Mouse (Mus musculus) adrenal gland, adult 2 months (tissue): Measurements from ENCODE around the gene Ccr1l1. TPM values are rescaled to one million over a fixed set of nuclear protein-coding genes. Genes with fewer than 3 reads are reported as not detected.

Source experiments
- DNase-seq: peaks from one replicate; pipeline ENCODE4 v3.0.0; 2021
- polyA plus RNA-seq: library from polyadenylated mRNA; depleted of rRNA; stranded (reverse); fragments of >200 nt; gene quantifications from 2 replicates; pipeline ENCODE4 v1.2.3, GENCODE M21; 2012; rRNA removed
- total RNA-seq, 2 experiments: library from RNA; stranded (reverse); gene quantifications; 2 replicates each; pipeline ENCODE4 v1.2.3; 2021

Gene Ccr1l1
- total and polyA plus RNA-seq, 3 experiments, result not detected

DNA sequence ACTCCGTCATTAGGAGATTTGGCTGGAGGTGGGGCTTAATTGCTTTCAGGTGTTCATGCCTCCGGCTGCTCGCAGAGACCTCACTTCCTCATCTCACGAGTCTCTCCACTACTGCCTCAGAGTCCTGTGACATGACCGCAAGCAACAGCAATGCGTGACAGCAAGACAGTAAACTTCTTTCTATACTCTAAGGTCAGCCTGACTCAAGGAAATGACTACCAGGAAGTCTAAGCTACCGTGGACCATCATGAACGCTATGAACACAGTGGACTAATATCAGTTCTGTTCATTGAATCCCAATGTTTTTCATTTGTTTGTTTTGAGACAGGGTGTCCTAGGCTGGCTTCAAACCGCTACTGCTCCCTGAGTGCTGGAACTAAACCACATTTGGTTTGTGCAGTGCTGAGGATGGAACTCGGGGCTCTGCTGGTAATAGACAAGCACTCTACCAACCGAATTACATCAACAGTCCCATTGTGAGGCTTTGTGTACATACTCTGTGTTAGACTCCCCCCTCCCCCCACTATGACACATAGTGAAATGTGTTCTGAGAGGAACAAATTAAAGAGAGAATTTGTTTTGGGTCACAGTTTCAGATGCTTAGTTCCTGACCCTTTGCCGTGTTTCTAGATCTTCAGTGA lies 50.0 kb downstream of the Ccr1l1 start:
- no peak for DNase-seq

DNA sequence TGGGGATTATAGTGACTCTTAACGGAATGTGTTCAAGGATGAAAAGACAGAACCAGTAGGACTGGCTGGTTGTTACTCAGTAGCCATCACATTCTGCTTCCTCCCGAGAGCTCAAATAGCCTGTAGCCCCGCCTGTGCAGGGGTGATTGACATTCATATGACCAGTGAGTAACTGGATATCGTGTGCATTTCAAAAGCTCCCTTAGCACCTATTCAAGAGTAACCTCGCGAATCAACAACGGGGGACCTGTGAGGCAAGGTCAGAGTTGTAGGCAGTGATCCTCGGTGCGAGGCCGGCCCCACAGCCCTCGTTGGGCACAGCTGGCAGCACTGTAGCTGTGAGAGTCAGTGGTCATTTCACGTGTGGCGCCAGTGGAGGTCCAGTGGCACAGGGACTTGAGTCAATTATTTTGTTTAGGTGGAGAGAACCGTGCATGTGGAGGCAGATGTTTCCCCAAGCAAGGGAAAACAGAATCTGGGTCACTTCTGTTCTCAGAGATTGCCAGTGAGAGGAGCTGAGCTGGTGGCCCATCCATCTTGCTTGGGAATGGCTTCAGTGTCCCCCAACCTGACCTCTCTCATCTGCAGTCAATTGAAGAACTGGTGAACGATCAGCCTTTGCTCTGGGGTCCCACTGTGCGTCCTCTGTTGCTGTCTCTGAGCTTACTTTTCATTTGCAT lies 50.8 kb downstream of the Ccr1l1 start:
- no peak for DNase-seq

Other genes with a start within 250 kb of the Ccr1l1 start
- gene Cxcr6, start 171.9 kb downstream of the Ccr1l1 start, total RNA-seq, result under 1 TPM in 1 of 2 experiments, not detected in 1; 0.21 TPM
- gene Cxcr6, start 171.9 kb downstream of the Ccr1l1 start, polyA plus RNA-seq, result 0.20 TPM in 1 of 2 replicates, not detected in the other
- 10 to 100 TPM; 37.1 to 41.1 TPM for gene Fyco1, start 126.5 kb downstream of the Ccr1l1 start, total RNA-seq
- 5.9 and 9.7 TPM in 2 replicates for gene Fyco1, start 126.5 kb downstream of the Ccr1l1 start, polyA plus RNA-seq
- under 1 TPM; 0.10 to 0.20 TPM for gene Xcr1, start 116.4 kb downstream of the Ccr1l1 start, total RNA-seq
- 0.08 and 0.10 TPM in 2 replicates for gene Xcr1, start 116.4 kb downstream of the Ccr1l1 start, polyA plus RNA-seq
- 1 to 10 TPM; 1.3 to 1.9 TPM for gene Ccr1, start 9.7 kb downstream of the Ccr1l1 start, total RNA-seq
- 0.82 and 0.88 TPM in 2 replicates for gene Ccr1, start 9.7 kb downstream of the Ccr1l1 start, polyA plus RNA-seq
- not detected for gene Ccr3, start 43.6 kb upstream of the Ccr1l1 start, total RNA-seq
- gene Ccr3, start 43.6 kb upstream of the Ccr1l1 start, polyA plus RNA-seq, result not detected in 2 replicates
- 1 to 10 TPM in 1 of 2 experiments, under 1 TPM in 1; 0.95 to 4.4 TPM for gene Ccr2, start 123.5 kb upstream of the Ccr1l1 start, total RNA-seq
- 0.43 and 0.55 TPM in 2 replicates for gene Ccr2, start 123.5 kb upstream of the Ccr1l1 start, polyA plus RNA-seq
- 1 to 10 TPM; 2.4 to 6.1 TPM for gene Ccr5, start 143.1 kb upstream of the Ccr1l1 start, total RNA-seq
- 0.36 and 0.39 TPM in 2 replicates for gene Ccr5, start 143.1 kb upstream of the Ccr1l1 start, polyA plus RNA-seq